Mouse (Mus musculus) right cerebral cortex, postnatal 25 days (tissue): ENCODE measurements at regions not wholly inside any gene's neighbourhood (a gene's known extent, or its start where the extent isn't known, plus 50 kb on each side); places are given as distances from the start of the nearest gene placed in this dataset.

ENCODE experiments used
- DNase-seq: peaks from one replicate; pipeline ENCODE4 v3.0.0; 2022

DNA sequence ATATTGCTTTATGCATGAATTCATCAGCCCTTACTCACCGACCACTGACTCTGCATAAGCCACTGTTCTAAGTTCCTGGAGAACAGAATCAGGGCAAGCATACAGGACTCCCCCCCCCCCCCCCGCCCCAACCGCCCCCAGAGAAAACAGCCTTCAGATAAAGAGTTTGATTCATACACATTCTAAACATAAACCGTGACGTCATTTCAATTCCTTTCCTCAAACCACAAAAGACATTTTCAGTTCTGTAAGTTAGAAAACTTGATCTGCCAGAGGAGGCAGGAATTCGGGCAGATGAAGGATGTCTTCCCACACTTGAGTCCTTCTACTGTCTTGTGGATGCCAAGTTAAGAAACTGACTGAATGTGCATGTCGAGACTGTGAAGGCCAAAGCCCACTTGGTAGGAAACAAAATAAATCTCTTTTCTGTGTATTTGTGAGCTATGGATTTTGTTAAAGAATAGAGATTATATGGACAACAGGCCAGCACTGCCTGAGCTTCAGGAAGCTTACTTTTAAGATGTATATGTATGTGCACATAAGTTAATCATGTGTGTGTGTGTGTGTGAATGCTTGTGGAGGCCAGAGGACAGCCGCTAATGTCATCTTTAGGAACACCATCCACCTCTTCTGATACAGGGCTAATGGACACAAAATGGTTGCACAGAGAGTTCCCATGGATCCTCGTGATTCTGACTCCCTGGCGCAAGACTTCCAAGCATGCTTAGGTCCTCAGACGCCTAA, 202.4 kb downstream of the Sox4 start:
- no peak for DNase-seq

DNA sequence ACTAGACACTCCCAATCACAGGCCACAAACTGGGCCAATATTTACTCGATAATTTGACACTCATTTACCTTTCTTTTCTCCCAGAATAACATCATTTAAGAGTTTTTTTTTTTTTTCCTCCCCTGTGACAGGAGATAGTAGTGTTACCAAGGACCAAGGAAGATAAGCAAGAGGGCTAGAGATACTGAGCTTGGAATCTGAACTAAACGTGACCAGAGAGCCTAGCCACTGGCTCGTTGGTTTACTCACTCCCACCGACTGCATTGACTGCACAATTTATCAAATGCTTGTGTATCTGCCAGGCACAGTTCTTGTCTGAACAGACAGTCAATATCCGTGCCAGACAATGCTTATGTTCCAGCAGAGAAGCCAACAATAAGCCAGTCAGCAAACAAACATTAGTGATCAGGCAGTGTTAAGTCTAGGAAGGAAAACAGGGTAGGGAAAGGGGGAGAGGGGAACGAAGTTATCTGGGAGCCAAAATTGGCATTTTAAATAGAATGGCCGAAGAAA, 213.3 kb downstream of the Sox4 start:
- no peak for DNase-seq

DNA sequence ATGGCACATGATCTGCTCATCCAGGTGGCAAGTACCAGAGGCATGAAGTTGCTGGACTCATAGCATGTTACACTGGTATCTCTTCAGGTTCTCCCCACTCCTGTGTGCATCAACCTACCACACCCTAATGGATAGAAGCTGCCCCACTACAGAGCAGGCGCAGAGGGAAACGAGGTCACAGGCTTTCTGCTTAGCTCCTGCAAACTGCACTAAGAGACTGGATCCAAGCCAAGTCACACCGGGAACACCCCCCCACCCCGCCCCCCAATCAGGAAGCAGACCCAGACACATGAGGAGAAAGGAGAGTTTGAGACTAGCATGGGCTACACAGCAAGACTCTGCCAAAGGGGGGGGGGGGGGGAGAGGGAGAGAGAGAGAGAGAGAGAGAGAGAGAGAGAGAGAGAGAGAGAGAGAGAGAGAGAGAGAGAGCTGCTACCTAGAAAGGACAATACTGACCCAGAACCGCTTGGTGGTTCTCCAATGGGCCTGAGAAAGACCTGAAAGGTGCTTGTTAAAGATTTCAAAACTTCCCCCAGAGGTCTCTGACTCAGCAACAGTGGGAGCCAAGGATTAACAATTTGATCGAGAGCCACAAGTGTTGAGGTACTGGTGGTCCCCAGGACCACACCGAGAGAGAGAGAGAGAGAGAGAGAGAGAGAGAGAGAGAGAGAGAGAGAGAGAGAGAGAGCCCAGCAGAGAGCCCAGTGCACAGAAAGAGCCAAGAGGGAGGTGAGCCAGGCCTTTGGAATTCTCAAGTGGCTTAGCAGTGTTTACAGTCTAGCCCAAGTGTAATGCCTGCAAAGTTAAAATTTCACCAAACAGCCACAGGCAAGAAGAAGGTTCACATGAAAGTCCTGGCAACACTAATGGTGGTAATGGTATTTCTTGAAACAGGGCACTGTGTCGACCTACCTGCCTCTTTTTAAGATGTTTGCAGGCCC, 215.1 kb downstream of the Sox4 start:
- DNase-seq = no peak

DNA sequence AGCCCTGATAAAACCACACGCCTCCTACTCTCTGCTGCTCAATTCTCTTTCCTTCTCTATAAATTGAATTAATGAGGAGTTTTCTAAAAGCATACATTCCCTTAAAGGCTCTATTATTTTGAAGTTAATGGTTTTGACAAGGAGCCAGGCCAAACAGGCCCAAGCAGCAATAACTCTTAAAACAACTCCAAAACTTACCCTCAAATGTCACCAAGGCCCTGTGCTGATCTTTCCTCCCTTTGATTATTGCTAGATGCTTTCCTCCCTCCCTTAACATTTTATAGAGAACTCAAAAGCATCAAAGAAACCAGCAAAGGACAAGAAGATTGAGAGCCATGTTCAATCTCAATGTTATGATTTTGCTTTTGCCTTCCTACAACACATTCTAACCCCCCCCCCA, 221.0 kb downstream of the Sox4 start:
- no peak for DNase-seq

DNA sequence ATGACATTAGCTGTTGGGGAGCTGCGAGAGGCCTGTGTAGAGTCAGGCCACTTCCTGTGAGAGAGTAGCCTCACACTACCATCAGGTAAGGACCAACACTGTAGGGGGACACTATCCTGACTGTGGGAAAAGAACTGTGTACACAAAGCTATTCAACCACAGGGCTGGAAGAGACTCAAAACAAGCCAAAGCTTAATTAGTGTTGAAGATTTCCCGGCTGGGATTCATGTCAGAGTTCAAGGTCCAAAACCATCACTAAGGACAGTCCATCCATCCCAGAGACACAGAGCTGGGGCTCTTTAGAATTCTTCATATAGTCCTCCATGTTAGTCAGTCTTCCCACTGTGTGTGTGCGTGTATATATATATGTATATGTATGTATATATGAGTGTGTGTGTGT, 221.5 kb downstream of the Sox4 start:
- DNase-seq = no peak

DNA sequence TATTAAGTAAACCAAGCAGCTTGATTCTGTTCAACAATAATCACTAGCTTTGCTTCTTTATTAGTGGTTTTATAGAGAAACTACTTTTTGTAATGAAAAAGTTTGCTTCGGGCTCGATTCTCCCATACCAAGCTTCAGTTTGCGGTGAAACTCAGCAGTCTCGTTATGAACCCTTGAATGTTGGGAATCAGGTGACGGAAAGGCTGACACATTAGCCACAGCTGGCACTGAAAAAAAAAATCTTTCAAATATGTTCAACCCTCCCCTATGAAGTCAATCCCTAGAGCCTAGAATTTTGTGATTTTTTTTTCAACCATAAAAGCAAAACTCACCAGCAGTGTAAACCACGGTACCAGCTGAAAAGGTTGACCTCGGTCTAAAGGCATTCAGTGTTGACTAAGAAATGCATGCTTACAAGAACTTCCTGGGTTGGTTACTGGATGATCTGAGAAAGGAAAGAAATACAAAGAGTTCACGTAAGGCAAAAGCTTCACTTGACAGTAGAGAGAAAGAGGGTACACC, 223.4 kb downstream of the Sox4 start:
- DNase-seq = no peak

DNA sequence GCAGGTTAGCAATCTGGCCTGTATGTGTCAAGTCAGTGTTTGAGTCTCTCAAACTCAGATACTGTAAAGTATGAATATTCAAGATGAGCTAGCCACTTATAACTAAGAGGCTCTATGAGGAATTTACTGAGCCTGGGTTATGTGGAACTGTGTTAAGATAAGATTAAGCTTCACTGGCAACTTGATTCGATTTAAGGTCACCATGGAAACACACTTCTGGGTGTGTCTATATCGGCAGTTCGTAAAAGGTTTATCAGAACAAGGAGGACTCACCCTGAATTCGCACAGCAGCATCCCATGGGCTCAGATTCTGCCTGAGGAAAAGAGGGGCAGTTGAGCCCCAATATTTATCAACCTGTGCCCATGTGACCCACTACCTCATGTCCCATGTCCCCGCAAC, 224.7 kb downstream of the Sox4 start:
- no peak for DNase-seq

DNA sequence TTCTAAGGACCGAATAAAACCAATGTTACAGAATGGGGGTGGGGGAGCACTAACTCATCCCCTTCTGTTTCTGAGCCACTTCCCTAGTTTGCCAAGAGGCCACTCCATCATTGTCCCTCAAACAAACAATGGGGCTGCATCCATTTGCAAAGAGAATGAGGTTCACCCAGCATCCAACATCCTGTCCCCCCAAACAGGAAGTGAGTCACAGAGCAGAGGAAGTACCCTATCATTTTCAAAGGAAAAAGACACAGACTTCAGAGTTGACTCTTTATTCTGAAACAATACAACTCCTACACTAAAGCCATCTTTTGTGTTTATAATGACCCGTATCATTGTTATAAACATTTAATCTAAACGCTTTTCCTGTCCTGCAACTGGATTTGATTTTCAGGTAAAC, 229.2 kb downstream of the Sox4 start:
- no peak for DNase-seq

DNA sequence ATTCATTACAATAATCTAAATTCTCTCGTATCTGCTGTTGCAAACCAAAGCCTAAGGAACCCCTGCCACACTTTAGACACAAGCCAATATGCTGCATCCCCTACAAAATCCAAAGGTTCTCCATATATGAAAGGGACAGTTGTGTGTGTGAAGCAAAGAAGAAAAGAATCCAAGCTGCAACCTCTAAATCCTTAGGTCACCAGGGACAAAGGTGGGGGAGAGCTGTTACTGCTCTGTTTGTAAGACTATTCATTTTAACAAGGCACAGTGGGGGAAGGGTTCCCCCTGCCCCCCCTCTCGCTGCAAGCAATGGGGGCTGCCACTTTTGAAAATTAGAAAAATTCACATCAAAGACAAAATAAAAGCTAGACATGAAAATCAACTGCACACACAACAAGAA, 231.4 kb downstream of the Sox4 start:
- DNase-seq = no peak

DNA sequence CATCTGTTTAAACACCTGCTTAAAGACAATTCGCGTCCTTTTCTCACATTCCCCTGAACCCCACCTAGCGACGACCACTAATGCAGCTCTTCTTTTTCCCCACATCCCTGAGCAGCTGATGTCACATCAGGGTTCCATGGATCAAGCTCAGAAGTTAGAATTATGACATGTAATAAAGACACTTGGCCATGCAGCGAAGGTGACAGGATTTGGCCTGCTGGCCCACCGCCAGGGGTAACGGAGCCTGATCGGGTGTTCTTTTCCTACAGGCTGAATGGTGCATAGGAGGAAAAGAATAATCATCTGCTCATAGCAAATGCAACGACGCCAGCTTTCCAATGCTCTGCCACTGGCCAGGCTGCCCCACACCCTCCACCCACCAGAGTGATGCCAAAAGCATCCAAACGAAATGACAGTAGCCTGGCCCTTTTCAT, 231.9 kb downstream of the Sox4 start:
- no peak for DNase-seq

DNA sequence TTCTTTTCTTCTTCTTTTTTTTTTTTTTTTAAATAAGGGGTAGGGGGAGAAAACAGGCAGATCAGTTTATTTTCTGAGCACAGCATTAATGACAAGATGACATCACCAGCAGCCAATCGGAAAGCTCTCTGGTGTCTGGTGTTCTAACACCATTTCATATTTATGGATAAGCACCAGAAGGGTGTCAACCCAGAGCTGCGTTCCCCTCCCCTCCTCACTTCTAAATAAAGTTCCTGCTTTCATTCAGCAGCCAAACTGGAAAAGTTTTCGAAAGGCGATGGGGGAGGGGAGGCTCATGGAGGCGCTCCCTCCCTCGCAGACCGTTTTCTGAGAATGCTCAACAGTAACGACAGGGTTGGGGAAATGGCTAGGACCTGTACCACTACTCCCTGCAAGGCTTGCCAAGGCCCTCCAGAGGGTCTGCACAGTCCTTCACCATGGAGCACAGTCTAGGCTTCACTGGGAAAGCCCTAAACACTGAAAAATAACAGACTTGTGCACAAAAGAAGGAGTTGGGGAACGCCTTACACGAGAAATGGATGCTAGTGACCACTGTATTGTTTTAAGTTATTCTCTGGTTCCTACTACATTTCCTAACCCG, 232.8 kb downstream of the Sox4 start:
- DNase-seq = peak; percentile 44

DNA sequence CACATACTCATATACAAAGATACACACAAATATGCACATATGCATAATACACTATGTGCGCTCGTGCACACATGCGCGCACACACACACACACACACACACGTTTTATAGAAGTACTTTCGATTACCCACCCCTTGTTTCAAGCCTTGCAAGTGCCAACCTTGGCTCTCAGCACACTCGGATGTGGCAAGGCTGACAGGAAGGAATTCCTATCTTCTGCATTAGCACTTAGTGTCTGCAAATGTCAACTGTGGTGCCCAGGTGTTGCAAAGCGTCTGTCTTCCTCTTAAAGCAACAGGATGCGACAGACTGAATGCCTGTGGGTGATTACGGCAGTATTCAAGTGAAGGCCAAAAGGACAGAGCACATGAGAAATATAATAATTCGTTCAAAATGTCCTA, 233.3 kb downstream of the Sox4 start:
- peak; percentile 20 for DNase-seq

DNA sequence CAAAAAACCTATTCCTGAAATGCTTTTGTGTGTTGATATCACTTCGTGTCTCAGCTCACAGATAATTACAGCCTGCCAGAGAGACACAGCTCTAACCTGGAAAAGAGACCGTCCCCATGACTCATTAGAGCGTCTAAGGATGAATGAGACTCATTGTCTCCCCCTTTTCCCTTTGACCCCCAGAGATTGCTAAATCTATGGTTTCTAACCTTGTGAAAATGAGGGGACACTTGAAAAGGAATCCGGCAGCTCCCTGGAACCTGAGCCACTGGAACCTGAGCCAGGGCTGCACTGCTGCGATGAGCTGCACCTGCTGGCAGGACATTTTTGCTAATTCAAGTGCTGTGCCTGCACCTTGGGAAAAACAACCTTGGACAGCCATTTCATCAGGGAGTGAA, 234.6 kb downstream of the Sox4 start:
- DNase-seq = no peak

DNA sequence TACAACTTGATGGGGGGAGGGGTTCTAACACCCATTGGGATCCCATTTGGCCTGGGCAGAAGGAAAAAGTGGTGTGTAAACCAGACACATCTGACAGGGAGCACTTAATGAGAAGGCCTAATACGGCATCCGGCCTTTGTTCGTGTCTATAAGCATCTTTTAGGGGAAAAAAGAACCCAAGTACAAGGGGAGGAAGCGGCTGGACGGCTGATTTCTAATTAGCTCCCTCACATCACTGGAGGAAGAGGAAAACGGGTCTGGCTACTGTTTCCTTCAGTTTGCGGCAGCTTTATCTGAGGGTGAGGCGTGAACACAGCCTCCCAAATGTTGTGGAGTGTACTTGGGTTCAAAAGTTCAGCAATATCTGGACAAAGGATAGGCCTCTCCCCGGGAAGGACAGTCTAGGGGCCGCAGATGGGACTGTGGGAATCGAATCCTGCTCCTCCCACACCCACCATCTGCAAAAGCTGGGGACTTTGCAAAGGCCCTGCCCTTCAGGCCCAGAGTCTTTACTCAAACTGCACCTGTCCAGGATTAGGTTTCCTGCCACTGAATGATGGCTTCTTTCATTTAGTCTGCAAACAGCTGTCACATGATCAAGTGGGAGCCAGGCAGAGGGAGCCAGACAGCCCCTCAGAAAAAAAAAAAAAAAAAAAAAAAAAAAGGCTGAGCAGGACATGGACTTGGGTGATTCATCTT, 235.2 kb downstream of the Sox4 start:
- DNase-seq = no peak

DNA sequence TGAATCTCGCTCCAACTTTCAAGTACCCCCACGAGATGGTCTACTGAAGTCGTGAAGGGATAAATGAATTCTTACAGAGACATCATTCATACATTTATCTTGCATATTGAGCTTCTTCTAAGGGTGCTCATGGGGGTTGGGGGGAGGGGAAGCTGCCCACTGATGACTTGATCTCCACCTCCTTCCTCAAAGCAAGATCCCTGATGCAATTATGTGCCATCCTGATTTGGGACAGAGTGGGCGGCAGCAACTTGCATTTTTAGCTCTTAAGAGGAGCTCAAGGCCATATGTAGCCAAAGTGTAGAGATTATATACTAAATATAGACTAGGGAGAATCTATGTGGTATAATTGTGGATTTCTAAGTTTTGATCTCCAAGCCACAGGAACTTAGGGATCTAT, 236.1 kb downstream of the Sox4 start:
- DNase-seq = no peak

DNA sequence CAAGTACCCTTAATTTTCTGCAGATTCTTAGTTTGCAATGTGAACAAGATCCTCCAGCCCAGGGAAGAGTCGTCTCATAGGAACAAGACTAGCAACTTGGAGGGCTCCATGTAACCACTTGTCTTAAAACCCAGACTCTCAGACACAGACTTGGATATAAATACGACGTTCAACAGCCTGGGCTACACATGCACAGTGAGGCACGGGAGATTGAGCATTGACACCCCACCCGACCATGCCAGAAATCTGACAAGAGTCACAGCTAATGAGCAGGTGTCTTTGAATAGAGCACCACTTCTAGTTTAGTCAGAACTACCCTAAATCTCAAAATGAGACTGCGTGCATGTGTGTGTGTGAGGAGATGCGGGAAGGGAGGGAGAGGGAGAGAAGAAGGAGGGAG, 243.5 kb downstream of the Sox4 start:
- no peak for DNase-seq

DNA sequence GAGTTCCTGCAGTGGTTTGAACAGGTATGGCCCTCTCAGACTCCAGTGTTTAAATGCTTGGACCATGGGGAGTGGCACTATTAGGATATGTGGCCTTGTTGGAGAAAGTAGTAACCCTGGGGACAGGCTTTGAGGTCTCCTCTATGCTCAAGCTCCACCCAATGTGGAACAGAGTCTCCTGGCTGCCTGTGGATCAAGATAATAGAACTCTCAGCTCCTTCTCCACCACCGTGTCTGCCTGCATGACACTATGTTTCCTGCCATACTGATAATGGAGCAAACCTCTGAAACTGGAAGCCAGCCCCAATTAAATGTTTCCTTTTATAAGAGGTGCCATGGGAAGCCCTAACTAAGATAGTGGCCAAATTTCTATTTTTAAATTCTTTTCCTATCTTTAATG, 252.2 kb downstream of the Sox4 start:
- DNase-seq = no peak

DNA sequence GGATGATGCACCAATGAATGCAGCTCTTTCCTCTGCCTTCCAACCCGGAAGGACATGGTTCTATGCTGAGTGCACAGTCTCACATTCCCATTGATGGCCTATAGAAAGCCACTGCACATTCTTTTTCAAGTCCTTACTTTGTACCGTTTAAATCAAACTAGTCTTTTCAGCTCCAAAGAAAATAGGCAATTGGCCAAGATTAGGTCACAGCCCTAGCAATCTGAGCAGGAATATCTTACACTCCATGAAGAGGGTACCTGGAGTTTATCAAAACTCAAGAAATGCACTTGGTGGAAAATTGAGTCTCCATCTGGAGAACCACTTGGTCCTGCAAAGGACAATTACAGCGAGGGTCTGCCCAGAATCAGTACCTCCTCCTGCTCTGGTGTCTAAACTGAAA, 253.4 kb downstream of the Sox4 start:
- no peak for DNase-seq

DNA sequence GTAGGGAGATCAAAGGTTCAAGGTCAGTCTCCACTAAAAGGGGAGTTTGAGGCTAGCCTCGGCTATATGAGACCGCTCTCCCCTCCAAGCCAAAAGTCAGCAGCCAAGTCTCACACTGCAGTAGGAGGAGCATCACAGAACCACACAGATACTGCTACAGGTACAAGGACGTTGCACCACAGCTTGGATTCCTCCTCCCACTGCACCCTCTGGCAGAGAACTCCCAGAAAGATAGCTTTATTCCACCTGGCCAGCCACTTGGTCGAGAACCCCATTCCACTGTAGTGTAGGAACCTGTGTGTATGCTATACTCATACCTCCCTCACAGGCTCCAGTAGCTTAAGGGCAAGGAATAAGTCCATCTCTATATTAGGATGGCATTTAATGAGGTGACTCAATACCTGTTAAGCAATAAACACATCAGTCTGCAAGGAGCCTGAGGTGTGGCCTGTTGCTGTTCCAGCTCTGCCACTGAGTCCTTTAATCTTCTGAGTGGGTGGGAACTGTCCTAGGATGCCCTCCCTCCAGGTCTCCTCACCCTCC, 254.0 kb downstream of the Sox4 start:
- no peak for DNase-seq

DNA sequence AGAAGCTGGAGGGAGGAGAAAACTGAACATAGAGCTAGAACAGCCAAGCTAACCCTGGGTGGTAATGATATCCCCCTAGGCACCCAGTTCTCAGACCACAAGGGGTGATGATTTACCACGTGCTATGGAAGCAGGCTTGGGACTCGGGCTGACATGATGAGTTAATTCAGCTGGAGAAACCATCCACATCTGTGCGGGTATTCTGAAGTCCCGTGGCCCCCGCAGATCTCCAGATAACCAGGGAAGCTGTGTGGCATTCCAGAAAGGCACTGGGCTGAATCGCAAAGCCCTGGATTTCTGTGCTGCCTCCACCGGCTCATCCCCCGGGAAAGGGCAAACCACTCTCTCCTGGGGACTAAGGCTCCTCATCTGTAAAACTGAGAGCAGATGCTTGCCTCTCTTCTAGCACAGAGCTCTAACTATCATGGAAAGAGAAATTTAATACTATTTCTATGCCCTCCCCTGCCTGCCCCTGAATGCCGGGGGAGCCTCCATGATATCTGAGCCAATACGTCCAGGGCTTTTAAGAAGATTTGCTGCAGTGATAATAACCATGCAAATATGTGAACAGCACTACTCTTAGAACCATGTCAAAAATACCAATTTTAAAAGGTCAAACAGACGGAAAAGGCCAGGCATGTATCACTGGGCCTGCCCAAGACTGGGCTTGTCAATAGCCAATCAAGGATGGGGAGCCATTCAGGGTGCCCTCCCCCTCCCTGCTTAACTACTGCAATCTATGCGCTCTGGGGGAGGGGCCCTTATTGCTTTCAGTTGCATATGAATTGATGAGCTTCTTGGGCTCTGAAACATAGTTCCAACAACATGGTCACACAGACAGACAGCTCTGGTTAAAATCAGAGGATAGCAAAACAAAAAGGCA, 255.5 kb downstream of the Sox4 start:
- no peak for DNase-seq

DNA sequence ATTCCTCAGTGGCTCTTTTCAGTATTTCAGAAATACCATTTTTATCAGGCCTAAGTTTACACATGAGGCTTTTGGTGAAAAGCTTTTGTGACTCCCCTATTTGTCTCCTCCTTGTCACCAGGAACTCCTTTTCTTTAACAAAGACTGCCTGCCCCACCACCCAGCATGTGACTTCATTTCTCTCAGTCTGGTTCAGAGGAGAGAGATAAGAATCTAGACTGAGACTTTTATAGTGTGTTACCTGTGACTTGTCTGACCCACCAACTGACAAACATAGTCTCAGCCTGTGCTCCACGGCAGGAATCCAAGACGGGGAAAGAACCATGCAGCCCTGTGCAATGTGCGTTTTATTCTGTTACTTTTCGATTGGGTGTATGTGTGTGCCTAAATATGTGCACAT, 260.4 kb downstream of the Sox4 start:
- no peak for DNase-seq
